Mouse (Mus musculus) adrenal gland, postnatal 14 days (tissue): ENCODE results near the gene Luc7l2. TPM values are rescaled to one million over a fixed set of nuclear protein-coding genes. Genes with fewer than 3 reads are reported as not detected.

ENCODE experiments used
- DNase-seq: peaks from one replicate; pipeline ENCODE4 v3.0.0; 2021; ENCODE audit warnings: mixed read lengths
- total RNA-seq: library from RNA; stranded (reverse); gene quantifications from 2 replicates; pipeline ENCODE4 v1.2.3, GENCODE M21; 2021

Gene Luc7l2
- total RNA-seq, 1 experiment from 2014 or later: 154 TPM

- DNase-seq: no peak
Observed at GRCm38 (mm10) chr6:38576096-38576495, 25.0 kb downstream of the Luc7l2 start.

- no peak for DNase-seq
Observed at GRCm38 (mm10) chr6:38580112-38580857, 29.2 kb downstream of the Luc7l2 start.

DNA sequence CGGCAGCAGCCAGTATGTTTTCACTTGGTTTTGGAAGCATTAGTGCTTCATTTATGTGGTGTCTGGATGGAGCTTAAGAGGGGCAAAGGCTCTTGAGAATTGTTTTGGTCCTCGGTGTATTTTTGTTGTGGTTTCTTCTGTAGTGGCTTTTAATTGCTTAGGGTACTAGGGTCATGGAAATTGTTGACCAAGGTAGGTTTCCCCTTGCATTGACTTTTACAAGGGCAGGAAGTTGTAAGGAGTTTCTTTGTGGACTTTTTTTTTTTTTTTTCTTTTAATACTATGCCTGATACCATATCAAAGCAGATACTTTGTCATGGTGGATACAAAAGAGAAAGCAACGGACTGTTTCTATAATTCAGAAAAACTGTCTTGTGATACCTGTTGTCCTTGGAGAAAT lies 30.6 kb downstream of the Luc7l2 start:
- DNase-seq: no peak

DNA sequence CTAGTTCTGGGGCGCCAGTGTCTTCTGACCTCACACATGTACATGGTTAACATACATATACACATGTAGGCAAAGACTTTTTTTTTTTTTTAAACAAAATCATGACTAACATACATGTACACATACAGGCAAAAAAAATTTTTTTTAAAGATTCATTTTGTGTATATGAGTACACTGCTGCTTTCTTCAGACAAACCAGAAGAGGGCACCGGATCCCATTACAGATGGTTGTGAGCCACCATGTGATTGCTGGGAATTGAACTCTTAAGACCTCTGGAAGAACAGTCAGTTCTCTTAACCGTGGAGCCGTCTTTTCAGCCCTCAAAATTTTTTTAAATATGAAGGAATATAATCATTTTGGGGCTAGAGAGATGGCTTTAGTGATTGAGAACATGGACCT lies 46.3 kb downstream of the Luc7l2 start:
- DNase-seq: no peak

- DNase-seq: peak; percentile 18
Observed at GRCm38 (mm10) chr6:38609892-38610291, 58.8 kb downstream of the Luc7l2 start.

DNA sequence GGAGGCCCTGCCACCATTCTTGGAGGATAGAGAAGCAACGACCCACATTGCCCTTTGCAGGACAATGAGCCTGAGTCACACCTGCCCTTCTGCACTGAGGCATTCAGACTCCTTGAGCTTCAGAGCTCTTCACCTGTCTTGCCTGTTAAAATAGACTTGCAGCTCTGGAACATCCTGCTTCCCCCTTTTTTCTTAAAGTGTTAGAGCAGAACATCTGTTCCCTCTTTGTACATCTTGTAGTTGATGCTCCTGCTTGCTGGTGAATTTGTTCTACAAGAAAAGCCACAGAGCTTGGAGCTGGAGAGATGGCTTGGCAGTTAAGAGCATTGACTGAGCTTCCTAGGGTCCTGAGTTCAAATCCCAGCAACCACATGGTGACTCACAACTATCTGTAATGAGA lies 71.3 kb downstream of the Luc7l2 start:
- DNase-seq: no peak

- no peak for DNase-seq
Observed at GRCm38 (mm10) chr6:38623457-38623856, 72.3 kb downstream of the Luc7l2 start.

DNA sequence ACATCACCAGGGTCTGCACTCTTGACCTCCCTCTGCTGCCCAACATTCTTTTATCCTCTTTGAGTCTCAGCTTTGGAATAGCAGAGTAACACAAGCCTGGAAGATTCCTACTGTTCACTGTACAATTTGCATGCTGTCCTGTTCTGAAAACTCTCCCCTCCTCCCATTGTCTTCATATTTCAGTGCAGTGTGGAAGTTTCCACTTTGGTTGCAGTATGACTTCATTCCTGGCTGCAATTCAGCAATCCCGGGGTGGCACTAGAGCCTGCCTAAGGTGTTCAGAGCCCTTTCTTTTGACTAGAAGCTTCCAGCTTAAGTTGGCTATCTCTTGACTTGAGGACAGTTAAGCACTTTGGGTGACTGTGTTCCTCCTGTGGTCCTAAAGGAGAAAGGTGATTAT lies 73.3 kb downstream of the Luc7l2 start:
- DNase-seq: peak; percentile 52

DNA sequence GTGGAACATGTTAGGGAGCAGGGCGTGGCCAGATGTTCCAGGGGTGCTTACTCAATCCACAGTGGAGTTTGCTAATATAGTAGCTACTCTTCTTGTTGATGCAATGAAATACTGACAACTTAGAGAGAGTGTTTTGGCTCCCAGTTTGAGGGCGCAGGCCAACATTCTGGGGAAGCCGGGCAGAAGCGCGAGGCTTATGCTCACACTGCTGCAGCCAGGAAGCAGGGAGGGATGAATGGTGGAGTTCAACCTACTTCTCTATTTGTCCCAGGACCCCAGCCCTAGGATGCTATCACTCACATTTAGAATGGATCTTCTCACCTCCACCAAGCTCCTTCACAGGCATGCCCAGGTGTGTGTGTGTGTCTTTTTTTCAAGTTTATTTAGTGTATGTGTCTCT lies 75.0 kb downstream of the Luc7l2 start:
- DNase-seq: peak; percentile 16

GRCm38 (mm10) chr6:38627081-38627480 lies 75.9 kb downstream of the Luc7l2 start:
- no peak for DNase-seq

GRCm38 (mm10) chr6:38627486-38627885 lies 76.4 kb downstream of the Luc7l2 start:
- no peak for DNase-seq

GRCm38 (mm10) chr6:38629556-38629955 lies 78.4 kb downstream of the Luc7l2 start:
- no peak for DNase-seq

- DNase-seq: no peak
Observed at GRCm38 (mm10) chr6:38632826-38633225, 81.7 kb downstream of the Luc7l2 start.

DNA sequence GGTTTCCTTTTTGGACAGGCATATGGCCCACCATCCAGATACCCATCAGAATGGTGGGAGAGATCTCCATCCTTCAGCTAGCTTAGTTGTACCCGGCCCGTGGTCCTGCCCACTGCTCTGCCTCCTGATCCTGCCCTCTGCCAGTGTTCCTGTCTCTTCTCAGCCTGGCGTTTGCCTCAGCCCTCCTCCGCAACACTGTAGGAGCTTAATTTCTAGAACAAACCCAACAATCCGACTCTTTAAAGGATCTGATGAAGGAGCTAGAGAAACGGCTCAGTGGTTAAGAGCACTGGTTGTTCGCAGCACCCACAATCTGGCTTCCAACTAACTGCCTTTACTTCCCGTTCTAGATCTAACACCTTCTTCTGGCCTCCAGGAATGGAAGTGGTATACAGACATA lies 83.3 kb downstream of the Luc7l2 start:
- DNase-seq: no peak

- peak; percentile 64 for DNase-seq
Observed at GRCm38 (mm10) chr6:38635941-38636851, 85.1 kb downstream of the Luc7l2 start.

DNA sequence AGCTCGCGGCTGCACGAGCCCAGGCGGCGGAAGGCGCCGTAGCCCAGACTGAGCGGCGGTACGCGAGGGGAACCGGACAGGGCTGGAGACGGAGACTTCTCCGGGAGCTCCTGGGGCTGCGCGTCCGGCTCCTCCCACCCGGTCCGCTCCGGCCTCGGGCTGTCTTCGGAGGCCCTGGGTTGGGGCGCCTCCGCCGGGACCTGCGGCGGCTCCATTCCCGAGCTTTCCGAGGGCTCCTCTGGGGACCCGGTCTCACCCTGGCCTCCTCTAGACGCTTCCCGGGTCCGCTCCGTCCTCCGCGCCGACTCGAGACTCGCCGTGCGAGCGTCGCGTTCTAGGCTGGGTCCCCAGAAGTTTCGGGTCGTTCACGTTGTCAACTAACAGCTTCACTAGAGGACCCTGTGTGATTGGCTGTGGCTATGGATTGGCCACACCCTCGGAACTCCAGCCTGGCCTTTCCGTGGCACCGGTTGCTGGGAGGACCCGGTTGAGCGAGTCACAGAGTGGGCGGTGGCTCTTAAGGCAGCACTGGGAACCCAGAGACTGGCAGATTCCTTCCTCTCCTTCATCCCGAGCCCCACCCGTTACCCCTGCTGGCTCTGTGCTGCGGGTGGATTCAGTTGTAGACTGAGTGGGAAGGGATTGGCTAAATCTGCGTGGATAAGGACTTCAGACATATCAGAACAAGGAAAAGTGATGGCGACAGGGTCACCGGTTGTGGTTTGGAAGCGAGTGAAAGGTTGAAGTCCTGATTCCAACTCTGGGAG lies 85.9 kb downstream of the Luc7l2 start, which contains the start of gene Klrg2:
Klrg2 (minus strand) TSS at position 391 of the 767 bp plus-strand sequence.
- peak; percentile 83 for DNase-seq

GRCm38 (mm10) chr6:38640401-38640800 lies 89.3 kb downstream of the Luc7l2 start:
- no peak for DNase-seq

GRCm38 (mm10) chr6:38641228-38641627 lies 90.1 kb downstream of the Luc7l2 start:
- no peak for DNase-seq

DNA sequence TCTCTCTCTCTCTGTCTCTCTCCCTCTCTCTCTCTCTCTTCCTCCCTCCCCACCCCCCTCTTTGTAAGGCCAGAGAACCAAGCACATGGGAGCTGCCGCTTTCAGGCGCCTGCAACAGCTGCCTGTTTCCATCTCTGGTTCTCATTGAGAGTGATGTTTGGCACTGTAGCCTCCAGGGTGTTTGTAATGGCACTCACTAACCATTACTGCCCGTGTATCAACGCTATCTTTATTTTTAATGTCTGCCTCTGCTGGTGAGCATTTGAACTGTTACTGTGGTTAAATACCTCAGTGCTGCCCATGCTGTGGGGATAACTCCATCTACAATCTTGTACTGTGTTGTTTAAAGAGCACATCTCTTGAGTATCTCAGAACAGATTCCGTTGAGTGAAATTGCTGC lies 90.5 kb downstream of the Luc7l2 start:
- DNase-seq: no peak

GRCm38 (mm10) chr6:38642593-38642992 lies 91.5 kb downstream of the Luc7l2 start:
- DNase-seq: peak; percentile 56

GRCm38 (mm10) chr6:38643039-38643438 lies 91.9 kb downstream of the Luc7l2 start:
- no peak for DNase-seq

DNA sequence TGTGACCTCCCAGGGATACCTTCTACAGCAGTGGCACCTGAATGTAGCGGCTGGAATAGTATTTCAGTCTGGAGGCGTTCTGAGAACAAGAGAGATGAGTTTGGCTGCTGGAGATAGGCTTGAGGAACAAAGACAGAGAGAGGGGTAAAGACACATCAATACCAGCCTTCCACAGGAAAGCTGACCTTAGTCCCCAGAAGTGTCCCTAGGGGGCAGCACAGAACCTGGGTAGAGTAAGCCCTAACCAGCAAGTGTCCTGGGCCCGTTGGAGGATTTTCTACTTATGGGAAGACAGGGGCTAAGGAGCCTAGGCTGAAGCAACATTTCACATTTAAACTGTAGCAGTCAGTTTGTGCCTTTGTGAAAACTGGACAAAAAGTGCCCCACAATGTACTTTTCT lies 98.4 kb downstream of the Luc7l2 start:
- no peak for DNase-seq
